ENCODE assay signal across 8 mouse cellular contexts in genomic region chr15:99474576-99474926, GRCm38 (mm10). TPM values are rescaled to one million over a fixed set of nuclear protein-coding genes. Genes with fewer than 3 reads are reported as not detected.
A peak's percentile ranks its signal among the peaks of the same experiment; 100 is the strongest.
DNase-seq lines count a peak whose midpoint lies in the region; ATAC-seq and TF ChIP-seq lines count a peak whose summit lies in the region.

Bcdin3d (minus strand) TSS chr15:99474730.

- peak; percentile 79 for TF ChIP-seq POLR2A in testis, adult 2 months (IDR thresholded peaks at IDR 0.05; ENCODE audit: control insufficient read depth, low read depth, low read length)

- H3K27ac ChIP-seq in brown adipose tissue, adult 24 weeks (replicated peaks; ENCODE audit: low read depth, low read length) = peak within 1 kb of the TSS; percentile 78
- peak within 1 kb of the TSS; percentile 94 for H3K27ac ChIP-seq in forebrain, embryonic 10.5 days
- peak within 1 kb of the TSS; percentile 89 for H3K27ac ChIP-seq in heart, embryonic 16.5 days (ENCODE audit: low read length)
- H3K27ac ChIP-seq in liver, embryonic 15.5 days (replicated peaks) = peak within 1 kb of the TSS; percentile 82
- H3K27ac ChIP-seq in neural tube, embryonic 12.5 days = peak within 1 kb of the TSS; percentile 80
- H3K27ac ChIP-seq in testis, adult 2 months (ENCODE audit: control insufficient read depth, insufficient read depth, low read depth, low read length) = peak within 1 kb of the TSS; percentile 41

- peak within 1 kb of the TSS; percentile 87 for H3K9ac ChIP-seq in heart, embryonic 16.5 days (ENCODE audit: low read length)
- H3K9ac ChIP-seq in liver, embryonic 15.5 days = peak within 1 kb of the TSS; percentile 79
- peak within 1 kb of the TSS; percentile 83 for H3K9ac ChIP-seq in neural tube, embryonic 12.5 days

- 1% methylated on average over 26 of the region's 26 CpGs for WGBS in forebrain, embryonic 10.5 days
- 1% methylated on average over 26 of the region's 26 CpGs for WGBS in heart, embryonic 16.5 days
- under 1% methylated on average over 26 of the region's 26 CpGs for WGBS in liver, embryonic 15.5 days (ENCODE audit: insufficient replicate concordance)
- 1% methylated on average over 26 of the region's 26 CpGs for WGBS in neural tube, embryonic 12.5 days

- peaks cover 7% of the 10 kb centered on the region; the same call in 1 of the 2 replicates for H3K27me3 ChIP-seq in forebrain, embryonic 10.5 days (ENCODE audit: poor library complexity, severe bottlenecking)
- no peaks in the 10 kb centered on the region for H3K27me3 ChIP-seq in heart, embryonic 16.5 days (ENCODE audit: control insufficient read depth, insufficient read depth, low read length)
- 0 out of 2 replicates have a peak, but pooled peaks cover 3% of the 10 kb centered on the region for H3K27me3 ChIP-seq in liver, embryonic 15.5 days
- no peaks in the 10 kb centered on the region for H3K27me3 ChIP-seq in neural tube, embryonic 12.5 days (replicated peaks)
- H3K27me3 ChIP-seq in testis, adult 2 months (ENCODE audit: control insufficient read depth, insufficient read depth, low read length) = no peaks in the 10 kb centered on the region

- DNase-seq in forebrain, embryonic 10.5 days (ENCODE audit: extremely low spot score, low spot score) = peak; percentile 94
- DNase-seq in kidney, postnatal 25 days = peak; percentile 86 to 93

- H3K36me3 ChIP-seq in forebrain, embryonic 10.5 days (replicated peaks) = peaks cover 24% of the 10 kb centered on the region
- H3K36me3 ChIP-seq in heart, embryonic 16.5 days (ENCODE audit: control insufficient read depth, insufficient read depth) = no peaks in the 10 kb centered on the region
- peaks cover 3% of the 10 kb centered on the region; the same call in 1 of the 2 replicates for H3K36me3 ChIP-seq in liver, embryonic 15.5 days (replicated peaks)
- peaks cover 8% of the 10 kb centered on the region for H3K36me3 ChIP-seq in neural tube, embryonic 12.5 days
- H3K36me3 ChIP-seq in testis, adult 2 months (ENCODE audit: control insufficient read depth, insufficient read depth, low read length) = no peaks in the 10 kb centered on the region

- peak within 1 kb of the TSS; percentile 76 for H3K4me2 ChIP-seq in heart, embryonic 16.5 days (ENCODE audit: low read depth, low read length)
- H3K4me2 ChIP-seq in liver, embryonic 15.5 days = peak within 1 kb of the TSS; percentile 91
- peak within 1 kb of the TSS; percentile 69 for H3K4me2 ChIP-seq in neural tube, embryonic 12.5 days (replicated peaks)

- H3K9me3 ChIP-seq in forebrain, embryonic 10.5 days = peaks cover 5% of the 10 kb centered on the region; the same call in 1 of the 2 replicates
- H3K9me3 ChIP-seq in heart, embryonic 16.5 days (replicated peaks; ENCODE audit: control insufficient read depth, low read length) = no peaks in the 10 kb centered on the region
- no peaks in the 10 kb centered on the region for H3K9me3 ChIP-seq in liver, embryonic 15.5 days (replicated peaks)
- no peaks in the 10 kb centered on the region for H3K9me3 ChIP-seq in neural tube, embryonic 12.5 days

- ATAC-seq in CD4-positive, CD25-positive, alpha-beta regulatory T cell, adult 4 months = peak; percentile 74
- ATAC-seq in heart, embryonic 16.5 days (replicated peaks; ENCODE audit: extremely low read depth, insufficient read depth, low FRiP score) = peak; percentile 83
- ATAC-seq in liver, embryonic 15.5 days (ENCODE audit: insufficient read depth) = peak; percentile 79
- ATAC-seq in neural tube, embryonic 12.5 days (ENCODE audit: low FRiP score, low read depth) = peak; percentile 86

- H3K4me3 ChIP-seq in brown adipose tissue, adult 24 weeks (ENCODE audit: insufficient read depth, low read depth, low read length) = peak within 1 kb of the TSS; percentile 93
- peak within 1 kb of the TSS; percentile 76 for H3K4me3 ChIP-seq in forebrain, embryonic 10.5 days
- peak within 1 kb of the TSS; percentile 68 for H3K4me3 ChIP-seq in heart, embryonic 16.5 days (ENCODE audit: low read length)
- peak within 1 kb of the TSS; percentile 86 for H3K4me3 ChIP-seq in liver, embryonic 15.5 days (replicated peaks)
- peak within 1 kb of the TSS; percentile 72 for H3K4me3 ChIP-seq in neural tube, embryonic 12.5 days
- H3K4me3 ChIP-seq in testis, adult 2 months (ENCODE audit: control insufficient read depth, low read depth, low read length) = peak within 1 kb of the TSS; percentile 90

- peaks cover 3% of the 10 kb centered on the region; the same call in 1 of the 2 replicates for H3K4me1 ChIP-seq in brown adipose tissue, adult 24 weeks (ENCODE audit: control insufficient read depth, insufficient read depth, insufficient read length, low read length)
- H3K4me1 ChIP-seq in forebrain, embryonic 10.5 days = peaks cover 20% of the 10 kb centered on the region
- peaks cover 8% of the 10 kb centered on the region for H3K4me1 ChIP-seq in heart, embryonic 16.5 days (ENCODE audit: control insufficient read depth, insufficient read depth, low read length)
- peaks cover 24% of the 10 kb centered on the region for H3K4me1 ChIP-seq in liver, embryonic 15.5 days (replicated peaks)
- peaks cover 9% of the 10 kb centered on the region for H3K4me1 ChIP-seq in neural tube, embryonic 12.5 days
- peaks cover 22% of the 10 kb centered on the region for H3K4me1 ChIP-seq in testis, adult 2 months (ENCODE audit: control insufficient read depth, insufficient read depth, low read length)

- TF ChIP-seq CTCF in testis, adult 2 months (IDR thresholded peaks at IDR 0.05; ENCODE audit: control insufficient read depth, insufficient read depth, insufficient replicate concordance, low read depth, low read length) = 0 out of 2 replicates have a peak, but pooled peaks have one; percentile 1

RNA-seq across cellular contexts. Expression of gene Bcdin3d, which starts in this region (rescaled TPM):
- 10 to 100 TPM; 27.9 to 41.0 TPM for polyA plus RNA-seq in CD4-positive, CD25-positive, alpha-beta regulatory T cell, adult 4 months (2017; shearing (Covaris generic))
- polyA plus RNA-seq in brown adipose tissue, adult 24 weeks (2012; ENCODE audit: insufficient read depth, insufficient read length, missing spikeins) = 3.3 and 8.0 TPM in 2 replicates
- polyA plus RNA-seq in forebrain, embryonic 10.5 days (2016; fragmentation: Nextera tagmentation; extraction: Ambion mirVana) = 19.6 and 20.5 TPM in 2 replicates
- 12.5 and 13.0 TPM in 2 replicates for polyA plus RNA-seq in heart, embryonic 16.5 days (2015; fragmentation: Nextera tagmentation; extraction: Ambion mirVana)
- polyA plus RNA-seq in liver, embryonic 15.5 days (2015; fragmentation: Nextera tagmentation; extraction: Ambion mirVana) = 5.2 and 5.3 TPM in 2 replicates
- polyA plus RNA-seq in neural tube, embryonic 12.5 days (2016; fragmentation: Nextera tagmentation; extraction: Ambion mirVana) = 17.0 and 17.4 TPM in 2 replicates
- polyA plus RNA-seq in testis, adult 2 months (2012; rRNA removed) = 4.6 and 4.7 TPM in 2 replicates

Comparison
In these comparisons a context has a peak if more than half of its experiments do, and no peak if none do; other contexts are left out.
1. Peak in every context shown above with its lines: DNase-seq, ATAC-seq, H3K4me3 ChIP-seq and H3K27ac ChIP-seq.
2. H3K27ac ChIP-seq: peak in every context shown above with its lines; median percentile 94 in forebrain, embryonic 10.5 days; 89 in heart, embryonic 16.5 days; 82 in liver, embryonic 15.5 days; 80 in neural tube, embryonic 12.5 days; 78 in brown adipose tissue, adult 24 weeks; 41 in testis, adult 2 months.